ENCODE assay signal across 19 mouse cellular contexts in genomic region chr17:18968371-18969275, GRCm38 (mm10). TPM values are rescaled to one million over a fixed set of nuclear protein-coding genes. Genes with fewer than 3 reads are reported as not detected.
DNase-seq lines count a peak whose midpoint lies in the region; ATAC-seq and TF ChIP-seq lines count a peak whose summit lies in the region.
"Had no signal": no experiment of that assay in that cellular context is flagged by ENCODE, and none has a peak within 500 bp of the region (broad histone marks: within the 10 kb centered on the region; RNA-seq: fewer than 3 reads in every experiment).

No protein-coding gene starts in this region.

- H3K27me3 ChIP-seq in CH12.LX (replicated peaks), result no peaks in the 10 kb centered on the region
- no peaks in the 10 kb centered on the region for H3K27me3 ChIP-seq in splenic B cell, adult 2 months (ENCODE audit: control insufficient read depth, insufficient read depth, low read length, poor library complexity, severe bottlenecking)
- H3K27me3 ChIP-seq: embryonic facial prominence, embryonic 12.5 days; hindbrain, embryonic 15.5 days; liver, embryonic 15.5 days; megakaryocyte, embryonic 14.5 days had no signal

- no peaks in the 10 kb centered on the region for H3K36me3 ChIP-seq in CH12.LX (replicated peaks in 1 of 2; ENCODE audit: control insufficient read depth in 1 of 2, insufficient read depth in 1 of 2, low read length in 1 of 2)
- no peaks in the 10 kb centered on the region for H3K36me3 ChIP-seq in splenic B cell, adult 2 months (ENCODE audit: control insufficient read depth, insufficient read depth, low read length, poor library complexity, severe bottlenecking)
- H3K36me3 ChIP-seq: embryonic facial prominence, embryonic 12.5 days; forebrain, embryonic 10.5 days; G1E; hindbrain, embryonic 15.5 days; liver, embryonic 15.5 days had no signal

- peak; percentile 98 to 99 for ATAC-seq in hematopoietic stem cell, adult 5-6 weeks (replicated peaks in 1 of 2; ENCODE audit: insufficient read depth in 1 of 2, low FRiP score in 2 of 2, low TSS enrichment in 1 of 2, low read depth in 1 of 2, poor library complexity in 2 of 2, severe bottlenecking in 2 of 2)

- no peak for TF ChIP-seq RAD21 in CH12.LX (IDR thresholded peaks at IDR 0.05; ENCODE audit: low read depth, low read length)

- no peak overlapping the region for H3K27ac ChIP-seq in CH12.LX (ENCODE audit: insufficient read depth, low read depth)
- H3K27ac ChIP-seq: embryonic facial prominence, embryonic 12.5 days; forebrain, embryonic 10.5 days; hindbrain, embryonic 15.5 days; liver, embryonic 15.5 days had no signal

- DNase-seq in spleen, postnatal 36 days (ENCODE audit: low spot score in 2 of 2), result peak; percentile 18
- no peak for DNase-seq in spleen, adult 18-20 months
- DNase-seq in CH12.LX (ENCODE audit: extremely low read depth), result peak; percentile 90
- peak; percentile 87 for DNase-seq in splenic B cell, adult 2 months (ENCODE audit: low read depth, low spot score)
- DNase-seq in cerebellum, adult 11-12 months, result no peak
- no peak for DNase-seq in left cerebral cortex, adult 11 months (ENCODE audit: low spot score)
- DNase-seq: cerebellum, postnatal 14 days; kidney, adult 8-10 months had no signal

- H3K4me3 ChIP-seq in CH12.LX (replicated peaks in 1 of 3; ENCODE audit: low read depth in 2 of 3, low read length in 2 of 3, poor library complexity in 1 of 3), result no peak overlapping the region
- H3K4me3 ChIP-seq: embryonic facial prominence, embryonic 12.5 days; forebrain, embryonic 10.5 days; hindbrain, embryonic 15.5 days; liver, embryonic 15.5 days; megakaryocyte, embryonic 14.5 days had no signal

- in situ Hi-C loops in CH12.LX (cut with MboI; ENCODE audit: low pct_ligation_motif_present, low pct_unique_long_range_greater_than_20kb, low sequenced_read_pairs), result no loop called here

- TF ChIP-seq POLR2A in CH12.LX (IDR thresholded peaks at IDR 0.05; ENCODE audit: low read depth, low read length), result no peak

- dilution Hi-C loops in CH12.LX (cut with MboI; ENCODE audit: extremely low pct_ligation_motif_present, extremely low pct_unique_long_range_greater_than_20kb, low sequenced_read_pairs), result no loop called here

- H3K9me3 ChIP-seq in CH12.LX (replicated peaks; ENCODE audit: low read length), result peaks cover 13% of the 10 kb centered on the region
- H3K9me3 ChIP-seq: liver, embryonic 15.5 days had no signal

- H3K4me2 ChIP-seq in CH12.LX (ENCODE audit: insufficient read depth, low read depth, poor library complexity, severe bottlenecking), result no peak overlapping the region
- H3K4me2 ChIP-seq: embryonic facial prominence, embryonic 12.5 days; hindbrain, embryonic 15.5 days; liver, embryonic 15.5 days had no signal

- no peak for TF ChIP-seq CTCF in CH12.LX (conservative IDR thresholded peaks at IDR 0.05 in 1 of 2, IDR thresholded peaks at IDR 0.05 in 1 of 2; ENCODE audit: low read depth in 2 of 2, low read length in 2 of 2)

- TF ChIP-seq EP300 in CH12.LX (IDR thresholded peaks at IDR 0.05; ENCODE audit: low read length), result peak; percentile 99

- no peak overlapping the region for H3K9ac ChIP-seq in CH12.LX (ENCODE audit: insufficient read depth, low read depth)
- H3K9ac ChIP-seq: embryonic facial prominence, embryonic 12.5 days; hindbrain, embryonic 15.5 days; liver, embryonic 15.5 days had no signal

- no peaks in the 10 kb centered on the region for H3K79me2 ChIP-seq in CH12.LX (replicated peaks; ENCODE audit: control insufficient read depth, extremely low read depth, insufficient read depth, poor library complexity, severe bottlenecking)

- peaks cover 0 to 8% of the 10 kb centered on the region in 2 experiments; a peak in 1 of 4 replicates for H3K4me1 ChIP-seq in CH12.LX (ENCODE audit: control insufficient read depth in 1 of 2, insufficient read depth in 2 of 2)
- H3K4me1 ChIP-seq: embryonic facial prominence, embryonic 12.5 days; forebrain, embryonic 10.5 days; hindbrain, embryonic 15.5 days; liver, embryonic 15.5 days; megakaryocyte, embryonic 14.5 days had no signal

TF ChIP-seq in CH12.LX, 34 proteins besides CTCF, POLR2A, EP300 and RAD21:
- TF ChIP-seq MAX (IDR thresholded peaks at IDR 0.05; ENCODE audit: low read length) (no peak), MXI1 (IDR thresholded peaks at IDR 0.05; ENCODE audit: low read depth, low read length) (no peak), MAFK (IDR thresholded peaks at IDR 0.05; ENCODE audit: insufficient replicate concordance, low read length) (peak; percentile 66), E2F4 (IDR thresholded peaks at IDR 0.05; ENCODE audit: insufficient replicate concordance, low read depth, low read length) (no peak), UBTF (IDR thresholded peaks at IDR 0.05; ENCODE audit: low read depth, low read length) (no peak), ETS1 (conservative IDR thresholded peaks at IDR 0.05; ENCODE audit: low read depth, low read length) (peak; percentile 41; the same call in 1 of the 2 replicates), ZKSCAN1 (IDR thresholded peaks at IDR 0.05; ENCODE audit: borderline replicate concordance, low read depth, low read length) (no peak), RCOR1 (conservative IDR thresholded peaks at IDR 0.05; ENCODE audit: low read depth, low read length) (peak; percentile 69; the same call in 1 of the 2 replicates), ZMIZ1 (IDR thresholded peaks at IDR 0.05; ENCODE audit: low read depth, low read length) (no peak), MYC (IDR thresholded peaks at IDR 0.05; ENCODE audit: low read depth, low read length) (no peak), IRF4 (IDR thresholded peaks at IDR 0.05; ENCODE audit: low read depth, low read length) (peak; percentile 94), GABPA (IDR thresholded peaks at IDR 0.05; ENCODE audit: insufficient replicate concordance, low read depth, low read length) (no peak)
TF ChIP-seq in CH12.LX: peak in this region for 4.

RNA-seq across cellular contexts. Expression of gene Vmn2r97, which starts 54.5 kb away (rescaled TPM):
- total RNA-seq in CH12.LX (2012; rRNA removed) (0.04 TPM in 1 of 2 replicates, not detected in the other), CH12.LX (2014; rRNA removed) (not detected in 2 replicates)
- polyA plus RNA-seq in CH12.LX (2012; ENCODE audit: insufficient read length, low read depth), result 0.37 and 0.51 TPM in 2 replicates
- 0.10 TPM in 1 of 2 replicates, not detected in the other for total RNA-seq in hematopoietic stem cell, adult 5-6 weeks (2017)
- total RNA-seq: layer of hippocampus, adult 18-20 months had no signal
- polyA plus RNA-seq: brain, embryonic 14.5 days; embryonic facial prominence, embryonic 12.5 days; G1E; heart, embryonic 14.5 days; hindbrain, embryonic 15.5 days; small intestine, adult 2 months had no signal

Comparison
In these comparisons a context has a peak if more than half of its experiments do, and no peak if none do; other contexts are left out.
1. DNase-seq: peak in spleen, postnatal 36 days (2 of 2), CH12.LX (single experiment) and splenic B cell, adult 2 months (single experiment); none in spleen, adult 18-20 months (0 of 2), cerebellum, adult 11-12 months (single experiment) and left cerebral cortex, adult 11 months (single experiment).